Mouse (Mus musculus) MEL (cell line): ENCODE data around the gene Hoxd4. TPM values are rescaled to one million over a fixed set of nuclear protein-coding genes. Genes with fewer than 3 reads are reported as not detected.

Experiments
- DNase-seq: peaks from one replicate; pipeline ENCODE4 v3.0.0; 2011; ENCODE audit warnings: low read depth, low spot score
- H3K27ac ChIP-seq: 2 replicates; pipeline ENCODE4 v1.5.1; 2012; ENCODE audit warnings: low read depth, mild to moderate bottlenecking, control low read depth, low read length, moderate library complexity; ENCODE audit not compliant: control insufficient read depth
- H3K27me3 ChIP-seq, 2 experiments: fragments of 150-350 bp in 1 of 2; sonication (generic) in 1 of 2; 2 replicates each; pipeline ENCODE4 v1.6.1; 2012; ENCODE audit warnings: low read length in 2 of 2, mild to moderate bottlenecking in 2 of 2, improper control_type of control experiment in 1 of 2, moderate library complexity in 1 of 2; ENCODE audit not compliant: insufficient read depth in 2 of 2, control insufficient read depth in 1 of 2
- H3K36me3 ChIP-seq, 2 experiments: 2 replicates each; pipeline ENCODE4 v1.6.1; 2012 to 2014; ENCODE audit warnings: low read length in 2 of 2, improper control_type of control experiment in 1 of 2, inconsistent platforms in 1 of 2, mild to moderate bottlenecking in 1 of 2; ENCODE audit not compliant: insufficient read depth in 2 of 2, control insufficient read depth in 1 of 2
- H3K4me1 ChIP-seq, 2 experiments: fragments of 150-350 bp in 1 of 2; sonication (generic) in 1 of 2; 2 replicates each; pipeline ENCODE4 v1.6.1; 2012; ENCODE audit warnings: low read length in 2 of 2, improper control_type of control experiment in 1 of 2, mild to moderate bottlenecking in 1 of 2; ENCODE audit not compliant: insufficient read depth in 2 of 2, control insufficient read depth in 1 of 2
- H3K4me3 ChIP-seq, 2 experiments: fragments of 150-350 bp in 1 of 2; sonication (generic) in 1 of 2; 2 replicates each; pipeline ENCODE4 v1.5.1; 2012; ENCODE audit warnings: low read depth in 2 of 2, low read length in 2 of 2, mild to moderate bottlenecking in 2 of 2, moderate library complexity in 2 of 2, control low read depth in 1 of 2, improper control_type of control experiment in 1 of 2; ENCODE audit not compliant: control insufficient read depth in 1 of 2, insufficient read depth in 1 of 2
- H3K79me2 ChIP-seq: 2 replicates; pipeline ENCODE4 v1.6.1; 2012; ENCODE audit warnings: mild to moderate bottlenecking, low read length, moderate library complexity; ENCODE audit not compliant: control insufficient read depth, poor library complexity, insufficient read depth
- H3K9ac ChIP-seq: 2 replicates; pipeline ENCODE4 v1.6.1; 2012; ENCODE audit warnings: low read depth, mild to moderate bottlenecking, control low read depth, low read length, moderate library complexity; ENCODE audit not compliant: control insufficient read depth, poor library complexity, severe bottlenecking
- H3K9me3 ChIP-seq: fragments of 150-350 bp; sonication (generic); replicated peaks from 2 replicates; pipeline ENCODE4 v1.6.1; 2012; ENCODE audit warnings: mild to moderate bottlenecking, low read length, improper control_type of control experiment, moderate library complexity; ENCODE audit not compliant: insufficient read depth
- CHD1 ChIP-seq: IDR thresholded peaks from 2 replicates; pipeline ENCODE4 v1.6.1; 2012; ENCODE audit warnings: low read depth, mild to moderate bottlenecking, inconsistent platforms, low read length, improper control_type of control experiment
- CTCF ChIP-seq, 3 experiments: IDR thresholded peaks in 2 of 3; conservative IDR thresholded peaks in 1 of 3; 2 replicates each; pipeline ENCODE4 v1.5.1; 2011 to 2012; ENCODE audit warnings: low read length in 3 of 3, low read depth in 2 of 3, mild to moderate bottlenecking in 2 of 3, improper control_type of control experiment in 1 of 3, inconsistent platforms in 1 of 3, mixed read lengths in 1 of 3, moderate library complexity in 1 of 3; ENCODE audit not compliant: control insufficient read depth in 1 of 3, insufficient read depth in 1 of 3, poor library complexity in 1 of 3, severe bottlenecking in 1 of 3
- GABPA ChIP-seq: IDR thresholded peaks from 2 replicates; pipeline ENCODE4 v1.6.1; 2012; ENCODE audit warnings: low read depth, mild to moderate bottlenecking, inconsistent platforms, low read length, improper control_type of control experiment, moderate library complexity
- HCFC1 ChIP-seq: IDR thresholded peaks from 2 replicates; pipeline ENCODE4 v1.6.1; 2012; ENCODE audit warnings: low read depth, mild to moderate bottlenecking, inconsistent platforms, low read length, improper control_type of control experiment, moderate library complexity
- JUND ChIP-seq: IDR thresholded peaks from 2 replicates; pipeline ENCODE4 v1.6.1; 2011; ENCODE audit warnings: low read depth, mild to moderate bottlenecking, improper control_type of control experiment, low read length
- MEF2A ChIP-seq: IDR thresholded peaks from 2 replicates; pipeline ENCODE4 v1.6.1; 2014; ENCODE audit warnings: low read depth, mild to moderate bottlenecking, inconsistent platforms, low read length, improper control_type of control experiment; ENCODE audit not compliant: poor library complexity, insufficient replicate concordance, severe bottlenecking; ENCODE audit errors: extremely low read depth
- MYB ChIP-seq: IDR thresholded peaks from 2 replicates; pipeline ENCODE4 v1.6.1; 2011; ENCODE audit warnings: mild to moderate bottlenecking, low read depth, low read length, improper control_type of control experiment
- MYC ChIP-seq: IDR thresholded peaks from 2 replicates; pipeline ENCODE4 v1.6.1; 2011; ENCODE audit warnings: low read depth, mild to moderate bottlenecking, low read length, improper control_type of control experiment, moderate library complexity
- NELFE ChIP-seq: IDR thresholded peaks from 2 replicates; pipeline ENCODE4 v1.6.1; 2011; ENCODE audit warnings: low read depth, low read length, improper control_type of control experiment
- RAD21 ChIP-seq: IDR thresholded peaks from 2 replicates; pipeline ENCODE4 v1.6.1; 2011; ENCODE audit warnings: mild to moderate bottlenecking, low read depth, low read length, improper control_type of control experiment
- RCOR1 ChIP-seq: IDR thresholded peaks from 2 replicates; pipeline ENCODE4 v1.6.1; 2012; ENCODE audit warnings: low read depth, mild to moderate bottlenecking, inconsistent platforms, low read length, improper control_type of control experiment
- SIN3A ChIP-seq: IDR thresholded peaks from 2 replicates; pipeline ENCODE4 v1.6.1; 2012; ENCODE audit warnings: low read length, improper control_type of control experiment, inconsistent platforms
- SMC3 ChIP-seq: IDR thresholded peaks from 2 replicates; pipeline ENCODE4 v1.6.1; 2011; ENCODE audit warnings: low read depth, low read length, improper control_type of control experiment
- TAL1 ChIP-seq: IDR thresholded peaks from 2 replicates; pipeline ENCODE4 v1.6.1; 2012; ENCODE audit warnings: mild to moderate bottlenecking, inconsistent platforms, low read length, moderate library complexity, mixed read lengths
- TCF12 ChIP-seq: IDR thresholded peaks from 2 replicates; pipeline ENCODE4 v1.6.1; 2014; ENCODE audit warnings: low read depth, mild to moderate bottlenecking, inconsistent platforms, low read length, improper control_type of control experiment, moderate library complexity
- UBTF ChIP-seq: IDR thresholded peaks from 2 replicates; pipeline ENCODE4 v1.6.1; 2012; ENCODE audit warnings: low read depth, mild to moderate bottlenecking, inconsistent platforms, low read length, improper control_type of control experiment, moderate library complexity, borderline replicate concordance; ENCODE audit not compliant: insufficient read depth
- USF1 ChIP-seq: IDR thresholded peaks from 2 replicates; pipeline ENCODE4 v1.6.1; 2014; ENCODE audit warnings: low read depth, mild to moderate bottlenecking, inconsistent platforms, low read length, improper control_type of control experiment, moderate library complexity
- USF2 ChIP-seq, 2 experiments: IDR thresholded peaks; 2 replicates each; pipeline ENCODE4 v1.6.1; 2011 to 2012; ENCODE audit warnings: improper control_type of control experiment in 2 of 2, low read length in 2 of 2, borderline replicate concordance in 1 of 2, inconsistent platforms in 1 of 2, low read depth in 1 of 2, mild to moderate bottlenecking in 1 of 2; ENCODE audit not compliant: insufficient read depth in 1 of 2
- ZMIZ1 ChIP-seq: IDR thresholded peaks from 2 replicates; pipeline ENCODE4 v1.6.1; 2012; ENCODE audit warnings: low read depth, mild to moderate bottlenecking, inconsistent platforms, low read length, improper control_type of control experiment, moderate library complexity
- polyA plus RNA-seq, 2 experiments: library from polyadenylated mRNA; stranded (reverse) in 1 of 2; unstranded in 1 of 2; fragments of >175 nt in 1 of 2; fragments of >200 nt in 1 of 2; gene quantifications; 2 replicates each; pipeline versions ENCODE4 v1.2.1 to v1.2.4; 2012; ENCODE audit warnings: low replicate concordance in 2 of 2, low read depth in 1 of 2; ENCODE audit not compliant: insufficient read length in 2 of 2, insufficient read depth in 1 of 2, missing spikeins in 1 of 2
- total RNA-seq: library from RNA; depleted of rRNA; stranded (reverse); fragments of 300-350 nt; gene quantifications from 2 replicates; pipeline ENCODE4 v1.2.3, GENCODE M21; 2012

Hoxd4 gene
- total and polyA plus RNA-seq, 3 experiments: not detected

GRCm38 (mm10) chr2:74731055-74731454, 19.3 kb downstream of the Hoxd4 start:
- no peak overlapping the region for H3K27ac ChIP-seq

GRCm38 (mm10) chr2:74731799-74732512, 20.2 kb downstream of the Hoxd4 start:
- Histone ChIP-seq H3K4me1 (no peaks in the 10 kb centered on the region), H3K27ac (no peak overlapping the region), H3K9me3 (no peaks in the 10 kb centered on the region), H3K4me3 (no peak overlapping the region), H3K79me2 (no peaks in the 10 kb centered on the region), H3K9ac (no peak overlapping the region), H3K27me3 (peaks cover 0 to 2% of the 10 kb centered on the region in 2 experiments; a peak in 2 of 4 replicates), H3K36me3 (no peaks in the 10 kb centered on the region)
- TF ChIP-seq USF2 (IDR thresholded peaks at IDR 0.05; ENCODE audit: borderline replicate concordance in 1 of 2, insufficient read depth in 1 of 2, low read depth in 1 of 2, low read length in 2 of 2) (no peak), CTCF (IDR thresholded peaks at IDR 0.05 in 2 of 3, conservative IDR thresholded peaks at IDR 0.05 in 1 of 3; ENCODE audit: control insufficient read depth in 1 of 3, insufficient read depth in 1 of 3, low read depth in 2 of 3, low read length in 3 of 3, poor library complexity in 1 of 3, severe bottlenecking in 1 of 3) (no peak), MYB (no peak), GABPA (no peak), UBTF (no peak), RAD21 (no peak), HCFC1 (no peak), JUND (no peak), NELFE (no peak), USF1 (no peak), ZMIZ1 (no peak), MYC (no peak), MEF2A (no peak), RCOR1 (no peak), SMC3 (no peak), TAL1 (no peak), CHD1 (no peak)
- DNase-seq: no peak

More at GRCm38 (mm10) chr2:74731055-74731454, 19.3 kb downstream of the Hoxd4 start:
- H3K4me3 ChIP-seq: no peak overlapping the region
- no peaks in the 10 kb centered on the region for H3K36me3 ChIP-seq
- no peaks in the 10 kb centered on the region for H3K79me2 ChIP-seq
- H3K4me1 ChIP-seq: no peaks in the 10 kb centered on the region
- TF ChIP-seq TCF12: no peak
- no peak for TF ChIP-seq SIN3A
- DNase-seq: no peak
- H3K9me3 ChIP-seq: no peaks in the 10 kb centered on the region
- peaks cover 0 to 2% of the 10 kb centered on the region in 2 experiments; a peak in 2 of 4 replicates for H3K27me3 ChIP-seq
- H3K9ac ChIP-seq: no peak overlapping the region
